Mouse (Mus musculus): ENCODE results near the gene Cnbd2. TPM values are rescaled to one million over a fixed set of nuclear protein-coding genes. Genes with fewer than 3 reads are reported as not detected.

Gene Cnbd2
- polyA plus RNA-seq, 1 experiment from 2014 or later, result 2.3 TPM

- Histone ChIP-seq H3K9me3 (no peaks in the 10 kb centered on the region), H3K27ac (no peak overlapping the region), H3K4me1 (peaks cover 10% of the 10 kb centered on the region; the same call in 1 of the 2 replicates), H3K27me3 (ENCODE audit: insufficient read depth, poor library complexity, severe bottlenecking) (no peaks in the 10 kb centered on the region), H3K36me3 (peaks cover 85% of the 10 kb centered on the region), H3K4me3 (no peak overlapping the region)
- 87% methylated on average over 3 of the region's 3 CpGs for WGBS
- DNase-seq (ENCODE audit: low spot score), result no peak
These were observed 15.9 kb upstream of the Cnbd2 start for GRCm38 (mm10) chr2:156296190-156296589.

- H3K27me3 ChIP-seq (ENCODE audit: insufficient read depth, poor library complexity, severe bottlenecking), result no peaks in the 10 kb centered on the region
- H3K4me1 ChIP-seq, result peaks cover 10% of the 10 kb centered on the region; the same call in 1 of the 2 replicates
- H3K4me3 ChIP-seq, result no peak overlapping the region
- peaks cover 86% of the 10 kb centered on the region for H3K36me3 ChIP-seq
- H3K9me3 ChIP-seq, result no peaks in the 10 kb centered on the region
- no peak overlapping the region for H3K27ac ChIP-seq
- no peak for DNase-seq (ENCODE audit: low spot score)
- WGBS, result 60% methylated on average over 3 of the region's 3 CpGs
These were observed 14.4 kb upstream of the Cnbd2 start for GRCm38 (mm10) chr2:156297653-156298052.

DNA sequence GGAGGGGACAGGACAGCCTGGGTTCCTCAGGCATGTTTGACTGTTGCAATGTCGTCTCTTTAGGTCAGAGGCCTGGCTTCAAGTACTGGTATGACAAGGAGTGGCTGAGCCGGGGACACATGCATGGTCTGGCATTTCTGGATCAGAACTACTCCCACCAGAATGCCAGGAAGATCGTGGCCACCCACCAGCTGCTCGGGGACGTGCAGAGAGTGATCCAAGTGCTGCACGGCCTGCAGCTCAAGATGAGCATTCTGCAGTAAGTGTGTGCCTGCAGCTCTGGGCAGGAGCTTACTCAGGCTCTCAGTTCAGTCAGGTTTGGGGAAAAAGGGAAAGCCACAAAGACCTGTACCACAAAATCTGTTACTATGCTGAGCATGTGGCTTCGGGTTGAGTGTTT lies 13.6 kb upstream of the Cnbd2 start:
- Histone ChIP-seq H3K4me3 (no peak overlapping the region), H3K27me3 (ENCODE audit: insufficient read depth, poor library complexity, severe bottlenecking) (no peaks in the 10 kb centered on the region), H3K27ac (no peak overlapping the region), H3K36me3 (peaks cover 85% of the 10 kb centered on the region), H3K4me1 (peaks cover 10% of the 10 kb centered on the region; the same call in 1 of the 2 replicates), H3K9me3 (no peaks in the 10 kb centered on the region)
- WGBS, result 80% methylated on average over 7 of the region's 7 CpGs
- DNase-seq (ENCODE audit: low spot score), result no peak

GRCm38 (mm10) chr2:156302063-156302462 lies 10.0 kb upstream of the Cnbd2 start:
- Histone ChIP-seq H3K4me3 (no peak overlapping the region), H3K27ac (no peak overlapping the region), H3K9me3 (no peaks in the 10 kb centered on the region), H3K27me3 (ENCODE audit: insufficient read depth, poor library complexity, severe bottlenecking) (no peaks in the 10 kb centered on the region), H3K4me1 (peaks cover 10% of the 10 kb centered on the region; the same call in 1 of the 2 replicates), H3K36me3 (peaks cover 80% of the 10 kb centered on the region)
- no peak for DNase-seq (ENCODE audit: low spot score)
- WGBS, result 84% methylated on average over 4 of the region's 4 CpGs

GRCm38 (mm10) chr2:156304351-156304750 lies 7.7 kb upstream of the Cnbd2 start:
- DNase-seq (ENCODE audit: low spot score), result no peak
- no peaks in the 10 kb centered on the region for H3K4me1 ChIP-seq

DNA sequence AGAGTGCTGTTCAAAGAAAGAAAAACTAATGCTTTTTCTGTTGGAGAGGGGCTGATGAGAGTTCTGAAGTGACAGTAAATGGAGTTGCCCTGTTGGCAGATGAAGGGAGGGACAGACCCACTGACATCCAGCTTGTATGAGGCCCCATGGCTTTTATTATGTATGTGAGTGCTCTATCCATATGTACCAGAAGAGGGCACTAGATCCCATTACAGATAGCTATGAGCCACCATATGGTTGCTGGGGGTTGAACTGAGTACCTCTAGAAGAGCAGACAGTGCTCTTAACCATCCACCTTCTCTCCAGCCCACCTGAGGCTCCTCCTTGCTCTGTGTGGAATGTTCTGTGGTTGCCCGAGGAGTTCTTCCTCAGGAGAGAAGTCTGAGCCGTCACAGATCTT lies 6.3 kb upstream of the Cnbd2 start:
- DNase-seq (ENCODE audit: low spot score), result no peak
- Histone ChIP-seq H3K27me3 (ENCODE audit: insufficient read depth, poor library complexity, severe bottlenecking) (no peaks in the 10 kb centered on the region), H3K4me1 (no peaks in the 10 kb centered on the region), H3K36me3 (peaks cover 69% of the 10 kb centered on the region), H3K4me3 (no peak overlapping the region), H3K9me3 (no peaks in the 10 kb centered on the region), H3K27ac (no peak overlapping the region)
- 79% methylated on average over 2 of the region's 2 CpGs for WGBS

More at GRCm38 (mm10) chr2:156304351-156304750, 7.7 kb upstream of the Cnbd2 start:
- Histone ChIP-seq H3K36me3 (peaks cover 70% of the 10 kb centered on the region), H3K9me3 (no peaks in the 10 kb centered on the region), H3K27ac (no peak overlapping the region), H3K4me3 (no peak overlapping the region), H3K27me3 (ENCODE audit: insufficient read depth, poor library complexity, severe bottlenecking) (no peaks in the 10 kb centered on the region)
- 93% methylated on average over 4 of the region's 4 CpGs for WGBS

GRCm38 (mm10) chr2:156307261-156307660 lies 4.8 kb upstream of the Cnbd2 start:
- WGBS, result 60% methylated on average over 5 of the region's 5 CpGs
- Histone ChIP-seq H3K36me3 (peaks cover 56% of the 10 kb centered on the region), H3K9me3 (no peaks in the 10 kb centered on the region), H3K27ac (no peak overlapping the region), H3K4me3 (no peak overlapping the region), H3K4me1 (peaks cover 5% of the 10 kb centered on the region; the same call in 1 of the 2 replicates), H3K27me3 (ENCODE audit: insufficient read depth, poor library complexity, severe bottlenecking) (no peaks in the 10 kb centered on the region)
- DNase-seq (ENCODE audit: low spot score), result no peak

DNA sequence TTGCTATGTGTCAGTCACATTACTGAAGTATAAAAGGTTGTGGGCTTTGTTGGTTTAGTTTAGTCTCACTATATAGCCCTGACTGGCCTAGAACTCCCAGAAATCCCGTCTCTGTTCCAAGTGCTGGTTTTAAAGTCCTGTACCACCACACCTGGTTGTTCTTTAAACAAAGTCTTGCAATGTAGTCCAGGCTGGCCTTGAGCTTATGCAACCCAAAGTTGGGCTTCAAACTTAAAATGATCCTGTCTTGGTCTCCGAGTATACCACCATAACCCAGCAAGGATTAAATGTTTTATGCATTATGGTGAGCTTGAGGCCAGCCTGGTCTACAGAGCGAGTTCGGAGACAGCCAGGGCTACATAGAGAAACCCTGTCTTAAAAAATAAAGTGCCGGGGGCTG lies 2.2 kb upstream of the Cnbd2 start:
- 87% methylated on average over 5 of the region's 5 CpGs for WGBS
- Histone ChIP-seq H3K9me3 (no peaks in the 10 kb centered on the region), H3K4me1 (peaks cover 12% of the 10 kb centered on the region), H3K36me3 (peaks cover 38% of the 10 kb centered on the region), H3K27ac (no peak overlapping the region), H3K4me3 (no peak overlapping the region), H3K27me3 (ENCODE audit: insufficient read depth, poor library complexity, severe bottlenecking) (no peaks in the 10 kb centered on the region)
- no peak for DNase-seq (ENCODE audit: low spot score)

DNA sequence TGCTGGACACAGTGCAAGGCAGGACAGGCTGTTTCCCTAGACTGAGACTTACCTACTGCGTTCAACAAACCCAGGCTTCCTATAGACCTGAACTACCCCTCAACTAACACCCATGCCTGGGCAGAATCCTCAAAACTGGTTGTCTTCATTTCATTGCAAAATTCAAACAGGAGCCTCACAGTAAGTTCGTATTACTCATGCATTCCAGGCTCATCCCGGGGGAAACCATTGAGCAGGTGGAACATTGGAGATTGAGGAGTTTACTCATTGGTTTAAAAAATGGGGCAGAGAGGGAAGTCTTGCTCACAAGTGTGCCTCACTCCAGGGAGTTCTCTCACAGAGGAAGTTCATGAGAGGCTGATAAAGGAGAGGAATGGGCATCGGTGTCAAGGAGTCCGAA lies 1.6 kb upstream of the Cnbd2 start:
- peaks cover 33% of the 10 kb centered on the region for H3K36me3 ChIP-seq
- H3K4me3 ChIP-seq, result no peak overlapping the region
- no peaks in the 10 kb centered on the region for H3K27me3 ChIP-seq (ENCODE audit: insufficient read depth, poor library complexity, severe bottlenecking)
- peaks cover 12% of the 10 kb centered on the region for H3K4me1 ChIP-seq
- no peaks in the 10 kb centered on the region for H3K9me3 ChIP-seq
- 93% methylated on average over 5 of the region's 5 CpGs for WGBS
- DNase-seq (ENCODE audit: low spot score), result no peak
- H3K27ac ChIP-seq, result no peak overlapping the region

GRCm38 (mm10) chr2:156310945-156311344 lies 1.2 kb upstream of the Cnbd2 start:
- Histone ChIP-seq H3K9me3 (no peaks in the 10 kb centered on the region), H3K27ac (no peak overlapping the region), H3K4me1 (peaks cover 12% of the 10 kb centered on the region), H3K27me3 (ENCODE audit: insufficient read depth, poor library complexity, severe bottlenecking) (no peaks in the 10 kb centered on the region), H3K4me3 (peak overlapping the region; percentile 76; the same call in 1 of the 2 replicates), H3K36me3 (peaks cover 32% of the 10 kb centered on the region)
- 89% methylated on average over 5 of the region's 5 CpGs for WGBS
- DNase-seq (ENCODE audit: low spot score), result no peak

DNA sequence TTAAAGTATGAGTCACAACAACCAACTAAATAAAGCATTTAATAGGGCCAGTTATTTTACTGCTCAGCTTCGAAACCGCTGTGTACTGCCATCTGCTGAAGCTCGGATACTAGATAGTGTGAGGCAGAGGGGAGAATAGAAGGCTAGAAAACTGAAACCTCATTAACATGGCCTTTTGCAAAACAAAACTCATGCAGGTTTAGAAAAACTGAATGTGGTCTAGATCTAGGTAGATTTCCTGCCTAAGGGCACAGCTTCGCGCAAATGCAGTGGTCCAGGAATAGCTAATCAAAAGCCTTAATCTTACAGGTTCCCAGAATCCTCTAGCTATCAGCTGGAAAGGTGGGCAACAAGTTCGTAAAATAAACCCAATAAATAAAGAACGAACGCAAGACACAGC lies 658 bp upstream of the Cnbd2 start:
- H3K36me3 ChIP-seq, result peaks cover 31% of the 10 kb centered on the region
- WGBS, result 24% methylated on average over 8 of the region's 8 CpGs
- H3K4me3 ChIP-seq, result peak overlapping the region; percentile 76
- no peak for DNase-seq (ENCODE audit: low spot score)
- peak overlapping the region; percentile 98 for H3K27ac ChIP-seq
- no peaks in the 10 kb centered on the region for H3K27me3 ChIP-seq (ENCODE audit: insufficient read depth, poor library complexity, severe bottlenecking)
- H3K4me1 ChIP-seq, result peaks cover 12% of the 10 kb centered on the region
- H3K9me3 ChIP-seq, result no peaks in the 10 kb centered on the region

DNA sequence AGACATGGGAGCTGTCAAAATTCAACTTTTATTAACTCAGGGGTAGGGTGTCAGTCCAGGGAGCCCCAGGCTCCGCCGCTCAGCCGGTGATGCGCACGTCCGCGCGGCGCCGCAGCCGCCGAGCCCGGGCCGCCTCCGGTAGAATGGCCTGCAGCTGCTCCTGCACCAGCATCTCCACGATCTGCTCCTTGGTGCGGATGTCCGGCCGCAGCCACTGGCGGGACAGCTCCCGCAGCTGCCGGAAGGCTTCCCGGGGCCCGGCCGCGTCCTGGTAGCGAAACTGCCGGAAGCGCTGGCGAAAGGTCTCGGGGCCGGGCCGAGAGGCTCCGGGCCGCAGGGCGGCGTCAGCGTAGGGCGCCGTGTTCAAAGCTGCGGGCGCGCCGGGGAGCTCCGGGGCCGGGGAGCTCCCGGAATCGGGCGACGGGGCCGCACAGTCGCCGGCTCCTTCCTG lies 233 bp upstream of the Cnbd2 start:
- Histone ChIP-seq H3K4me3 (peak overlapping the region; percentile 76), H3K9me3 (no peaks in the 10 kb centered on the region), H3K36me3 (peaks cover 28% of the 10 kb centered on the region), H3K27ac (peak overlapping the region; percentile 98), H3K27me3 (ENCODE audit: insufficient read depth, poor library complexity, severe bottlenecking) (no peaks in the 10 kb centered on the region), H3K4me1 (peaks cover 12% of the 10 kb centered on the region)
- under 1% methylated on average over 52 of the region's 53 CpGs for WGBS
- peak; percentile 85 for DNase-seq (ENCODE audit: low spot score)

- DNase-seq (ENCODE audit: low spot score), result no peak
- peak overlapping the region; percentile 76 for H3K4me3 ChIP-seq
- no peaks in the 10 kb centered on the region for H3K27me3 ChIP-seq (ENCODE audit: insufficient read depth, poor library complexity, severe bottlenecking)
- H3K27ac ChIP-seq, result peak overlapping the region; percentile 98
- peaks cover 18% of the 10 kb centered on the region for H3K36me3 ChIP-seq
- peaks cover 12% of the 10 kb centered on the region for H3K4me1 ChIP-seq
- 53% methylated on average over 3 of the region's 3 CpGs for WGBS
- no peaks in the 10 kb centered on the region for H3K9me3 ChIP-seq
These were observed 1.1 kb downstream of the Cnbd2 start for GRCm38 (mm10) chr2:156313153-156313552.

GRCm38 (mm10) chr2:156314811-156315210 lies 2.7 kb downstream of the Cnbd2 start:
- Histone ChIP-seq H3K27me3 (ENCODE audit: insufficient read depth, poor library complexity, severe bottlenecking) (no peaks in the 10 kb centered on the region), H3K4me3 (no peak overlapping the region), H3K36me3 (peaks cover 17% of the 10 kb centered on the region), H3K9me3 (no peaks in the 10 kb centered on the region), H3K4me1 (peaks cover 12% of the 10 kb centered on the region), H3K27ac (no peak overlapping the region)
- WGBS, result 87% methylated on average over 6 of the region's 6 CpGs
- DNase-seq (ENCODE audit: low spot score), result no peak
